Mouse (Mus musculus) olfactory bulb, adult 2 months (tissue): Measurements from ENCODE around the gene Fndc3b.

Experiments used
- CTCF ChIP-seq: fragments of 200-500 bp; IDR thresholded peaks from 2 replicates; pipeline ENCODE4 v1.5.1; 2012; ENCODE audit warnings: low read depth, mild to moderate bottlenecking, low read length, moderate library complexity; ENCODE audit not compliant: insufficient read depth
- POLR2A ChIP-seq: fragments of 200-500 bp; IDR thresholded peaks from 2 replicates; pipeline ENCODE4 v1.6.1; 2012; ENCODE audit warnings: mild to moderate bottlenecking, low read depth, low read length, moderate library complexity; ENCODE audit not compliant: insufficient read depth

GRCm38 (mm10) chr3:27655042-27655441 is 56.1 kb downstream of the Fndc3b start:
- TF ChIP-seq POLR2A (no peak), CTCF (no peak)
